Mouse (Mus musculus): ENCODE data around the gene Psmg3. TPM values are rescaled to one million over a fixed set of nuclear protein-coding genes. Genes with fewer than 3 reads are reported as not detected.

The Psmg3 gene
- total RNA-seq, 1 experiment from 2014 or later, result 7.6 TPM

Other genes starting within 250 kb of the Psmg3 start
- 0.57 to 5.3 TPM in 2 of 3 replicates, not detected in the other for gene Micall2, start 90.5 kb downstream of the Psmg3 start, total RNA-seq (2017)
- gene Ints1, start 51.2 kb downstream of the Psmg3 start, total RNA-seq (2017), result 28.1 to 36.6 TPM (median 32.7 TPM) in 3 replicates
- gene Mafk, start 35.4 kb downstream of the Psmg3 start, total RNA-seq (2017), result 73.5 to 94.4 TPM (median 82.2 TPM) in 3 replicates
- gene Tmem184a, start 7.0 kb downstream of the Psmg3 start, total RNA-seq (2017), result 0.67 TPM in 1 of 3 replicates, not detected in the others
- gene Gm26938, start 478 bp downstream of the Psmg3 start, total RNA-seq (2017), result not detected in 3 replicates
- not detected in 3 replicates for gene Elfn1, start 81.1 kb upstream of the Psmg3 start, total RNA-seq (2017)

Data from monocyte, adult 5-6 weeks (primary cell).